Comparison of ENCODE assay signal across 18 mouse cellular contexts in genomic region chr2:101896425-101897204, GRCm38 (mm10). TPM values are rescaled to one million over a fixed set of nuclear protein-coding genes. Genes with fewer than 3 reads are reported as not detected.
DNase-seq lines count a peak whose midpoint lies in the region; ATAC-seq and TF ChIP-seq lines count a peak whose summit lies in the region.
"Had no signal": no experiment of that assay in that cellular context is flagged by ENCODE, and none has a peak within 500 bp of the region (broad histone marks: within the 10 kb centered on the region; RNA-seq: fewer than 3 reads in every experiment).

No protein-coding gene starts in this region.

- H3K4me3 ChIP-seq in kidney, embryonic 15.5 days (replicated peaks), result no peak overlapping the region
- no peak overlapping the region for H3K4me3 ChIP-seq in neural tube, embryonic 12.5 days
- H3K4me3 ChIP-seq in intestine, embryonic 16.5 days (ENCODE audit: low read length), result no peak overlapping the region
- H3K4me3 ChIP-seq in midbrain, postnatal 0 days (ENCODE audit: low read depth, low read length), result no peak overlapping the region
- H3K4me3 ChIP-seq: embryonic facial prominence, embryonic 10.5 days; gastrocnemius, adult 2 months; liver, embryonic 15.5 days had no signal

- peak; percentile 69 for ATAC-seq in kidney, embryonic 15.5 days (replicated peaks; ENCODE audit: low FRiP score)
- ATAC-seq in neural tube, embryonic 12.5 days (ENCODE audit: low FRiP score, low read depth), result 0 out of 2 replicates have a peak, but pooled peaks have one; percentile 35
- peak; percentile 66; the same call in 1 of the 2 replicates for ATAC-seq in intestine, embryonic 16.5 days
- no peak for ATAC-seq in midbrain, postnatal 0 days (ENCODE audit: low FRiP score)
- ATAC-seq in frontal cortex, adult (ENCODE audit: low TSS enrichment), result no peak
- ATAC-seq: forebrain, embryonic 16.5 days; Patski had no signal

- H3K27me3 ChIP-seq in kidney, embryonic 15.5 days, result no peaks in the 10 kb centered on the region
- no peaks in the 10 kb centered on the region for H3K27me3 ChIP-seq in neural tube, embryonic 12.5 days (replicated peaks)
- no peaks in the 10 kb centered on the region for H3K27me3 ChIP-seq in intestine, embryonic 16.5 days (replicated peaks; ENCODE audit: control insufficient read depth, insufficient read depth, low read length)
- no peaks in the 10 kb centered on the region for H3K27me3 ChIP-seq in midbrain, postnatal 0 days (ENCODE audit: insufficient read depth, low read length)
- H3K27me3 ChIP-seq: liver, embryonic 15.5 days; Patski had no signal

- TF ChIP-seq CTCF in midbrain, postnatal 0 days (IDR thresholded peaks at IDR 0.05), result no peak

- H3K27ac ChIP-seq in kidney, embryonic 15.5 days, result 0 out of 2 replicates have a peak overlapping the region, but pooled peaks have one; percentile 27
- H3K27ac ChIP-seq in neural tube, embryonic 12.5 days, result no peak overlapping the region
- H3K27ac ChIP-seq in intestine, embryonic 16.5 days (ENCODE audit: low read length), result no peak overlapping the region
- H3K27ac ChIP-seq in midbrain, postnatal 0 days (ENCODE audit: low read depth, low read length), result no peak overlapping the region
- H3K27ac ChIP-seq: embryonic facial prominence, embryonic 10.5 days; gastrocnemius, adult 2 months; liver, embryonic 15.5 days had no signal

- H3K4me1 ChIP-seq in kidney, embryonic 15.5 days, result peaks cover 13% of the 10 kb centered on the region; the same call in 1 of the 2 replicates
- peaks cover 10% of the 10 kb centered on the region for H3K4me1 ChIP-seq in neural tube, embryonic 12.5 days
- H3K4me1 ChIP-seq in intestine, embryonic 16.5 days (ENCODE audit: control insufficient read depth, insufficient read depth, low read length), result no peaks in the 10 kb centered on the region
- no peaks in the 10 kb centered on the region for H3K4me1 ChIP-seq in midbrain, postnatal 0 days (ENCODE audit: insufficient read depth, low read length)
- H3K4me1 ChIP-seq: liver, embryonic 15.5 days had no signal

- 55% methylated on average over 10 of the region's 10 CpGs for WGBS in kidney, embryonic 15.5 days
- WGBS in neural tube, embryonic 12.5 days, result 65% methylated on average over 10 of the region's 10 CpGs
- WGBS in intestine, embryonic 16.5 days, result 67% methylated on average over 10 of the region's 10 CpGs
- WGBS in midbrain, postnatal 0 days, result 68% methylated on average over 10 of the region's 10 CpGs

- no peak overlapping the region for H3K9ac ChIP-seq in kidney, embryonic 15.5 days
- H3K9ac ChIP-seq in neural tube, embryonic 12.5 days, result no peak overlapping the region
- no peak overlapping the region for H3K9ac ChIP-seq in intestine, embryonic 16.5 days (ENCODE audit: low read depth, low read length)
- H3K9ac ChIP-seq in midbrain, postnatal 0 days (replicated peaks; ENCODE audit: low read length, poor library complexity, severe bottlenecking), result no peak overlapping the region
- H3K9ac ChIP-seq: liver, embryonic 15.5 days had no signal

- H3K4me2 ChIP-seq in kidney, embryonic 15.5 days, result no peak overlapping the region
- H3K4me2 ChIP-seq in neural tube, embryonic 12.5 days (replicated peaks), result no peak overlapping the region
- no peak overlapping the region for H3K4me2 ChIP-seq in intestine, embryonic 16.5 days (ENCODE audit: low read depth, low read length)
- H3K4me2 ChIP-seq in midbrain, postnatal 0 days (ENCODE audit: low read depth, low read length, poor library complexity, severe bottlenecking), result no peak overlapping the region
- H3K4me2 ChIP-seq: liver, embryonic 15.5 days had no signal

- no peak for DNase-seq in kidney, postnatal 36 days
- DNase-seq in neural tube, embryonic 10.5 days (ENCODE audit: extremely low spot score, low spot score), result no peak
- DNase-seq in midbrain, postnatal 0 days (ENCODE audit: low spot score), result peak; percentile 28
- DNase-seq in heart, adult 8-10 months (ENCODE audit: low spot score), result no peak
- DNase-seq: cerebellum, adult 8-10 months; gastrocnemius, adult 2 months; heart, adult 18-20 months; kidney, postnatal 25 days; layer of hippocampus, adult 9-11 months; thymus, postnatal 4 days had no signal

- H3K36me3 ChIP-seq in kidney, embryonic 15.5 days, result peaks cover 39% of the 10 kb centered on the region
- peaks cover 16% of the 10 kb centered on the region; the same call in 1 of the 2 replicates for H3K36me3 ChIP-seq in neural tube, embryonic 12.5 days
- H3K36me3 ChIP-seq in intestine, embryonic 16.5 days (ENCODE audit: control insufficient read depth, insufficient read depth, low read length), result no peaks in the 10 kb centered on the region; the same call in 1 of the 2 replicates
- H3K36me3 ChIP-seq in midbrain, postnatal 0 days (ENCODE audit: insufficient read depth, low read length), result peaks cover 22% of the 10 kb centered on the region

- no peaks in the 10 kb centered on the region for H3K9me3 ChIP-seq in kidney, embryonic 15.5 days (replicated peaks)
- no peaks in the 10 kb centered on the region for H3K9me3 ChIP-seq in neural tube, embryonic 12.5 days
- H3K9me3 ChIP-seq in intestine, embryonic 16.5 days (ENCODE audit: control insufficient read depth, low read length), result no peaks in the 10 kb centered on the region
- H3K9me3 ChIP-seq in midbrain, postnatal 0 days (ENCODE audit: low read length), result no peaks in the 10 kb centered on the region
- H3K9me3 ChIP-seq: embryonic facial prominence, embryonic 10.5 days; liver, embryonic 15.5 days had no signal

RNA-seq across cellular contexts. Expression of gene Commd9, which starts 10.6 kb away (rescaled TPM):
- polyA plus RNA-seq in kidney, embryonic 15.5 days (2015; fragmentation: Nextera tagmentation; extraction: Ambion mirVana), result 59.2 and 65.6 TPM in 2 replicates
- polyA plus RNA-seq in neural tube, embryonic 12.5 days (2016; fragmentation: Nextera tagmentation; extraction: Ambion mirVana), result 83.0 and 86.0 TPM in 2 replicates
- 79.1 and 82.8 TPM in 2 replicates for polyA plus RNA-seq in intestine, embryonic 16.5 days (2015; fragmentation: Nextera tagmentation; extraction: Ambion mirVana)
- 154 and 257 TPM in 2 replicates for total RNA-seq in midbrain, postnatal 0 days (2014; rRNA removed)
- polyA plus RNA-seq in midbrain, postnatal 0 days (2015; fragmentation: Nextera tagmentation; extraction: Ambion mirVana), result 101 and 108 TPM in 2 replicates
- 10 to 100 TPM; 27.7 to 32.8 (median 30.0) TPM for total RNA-seq in heart, adult 8-10 months (2022)

RNA-seq across cellular contexts. Expression of gene Prr5l, which starts 13.8 kb away (rescaled TPM):
- 60.4 and 63.7 TPM in 2 replicates for polyA plus RNA-seq in kidney, embryonic 15.5 days (2015; fragmentation: Nextera tagmentation; extraction: Ambion mirVana)
- 8.5 and 9.4 TPM in 2 replicates for polyA plus RNA-seq in neural tube, embryonic 12.5 days (2016; fragmentation: Nextera tagmentation; extraction: Ambion mirVana)
- polyA plus RNA-seq in intestine, embryonic 16.5 days (2015; fragmentation: Nextera tagmentation; extraction: Ambion mirVana), result 23.9 and 31.0 TPM in 2 replicates
- total RNA-seq in midbrain, postnatal 0 days (2014; rRNA removed), result 2.7 and 3.7 TPM in 2 replicates
- polyA plus RNA-seq in midbrain, postnatal 0 days (2015; fragmentation: Nextera tagmentation; extraction: Ambion mirVana), result 4.0 and 4.7 TPM in 2 replicates
- total RNA-seq in heart, adult 8-10 months (2022), result 1 to 10 TPM; 1.0 to 2.7 (median 2.2) TPM

Comparison
In these comparisons a context has a peak if more than half of its experiments do, and no peak if none do; other contexts are left out.
1. ATAC-seq: peak in kidney, embryonic 15.5 days (single experiment), neural tube, embryonic 12.5 days (single experiment) and intestine, embryonic 16.5 days (single experiment); none in midbrain, postnatal 0 days (single experiment) and frontal cortex, adult (single experiment).